In the genomic region with DNA sequence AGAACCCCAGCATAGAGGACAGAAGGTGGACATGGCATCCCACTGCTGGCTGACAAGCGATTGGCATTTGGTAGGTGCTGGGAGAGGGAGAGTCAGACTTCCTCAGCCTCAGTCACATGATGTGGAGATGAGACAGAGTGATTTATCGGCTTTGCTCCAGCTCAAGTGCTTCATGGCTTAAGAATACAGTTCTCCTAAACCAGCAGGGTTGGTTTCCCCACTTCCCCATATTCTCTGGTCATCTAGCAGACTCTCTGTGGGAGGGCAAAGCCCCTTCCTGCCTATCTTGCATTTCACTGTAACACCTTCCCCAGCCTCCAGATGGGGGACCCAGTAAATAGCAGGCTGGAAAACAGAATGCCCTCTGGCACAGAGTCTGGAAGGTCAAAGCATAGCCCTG, we compare ENCODE assay signal across 9 mouse cellular contexts.
DNase-seq lines count a peak whose midpoint lies in the region; ATAC-seq and TF ChIP-seq lines count a peak whose summit lies in the region.
"Had no signal": no experiment of that assay in that cellular context is flagged by ENCODE, and none has a peak within 500 bp of the region (broad histone marks: within the 10 kb centered on the region; RNA-seq: fewer than 3 reads in every experiment).

No protein-coding gene starts in this region.

- TF ChIP-seq CTCF in heart, adult 2 months (IDR thresholded peaks at IDR 0.05), result no peak
- no peak for TF ChIP-seq CTCF in bone marrow macrophage, adult 2 months (IDR thresholded peaks at IDR 0.05; ENCODE audit: low read depth, low read length)
- TF ChIP-seq CTCF in hindbrain, postnatal 0 days (IDR thresholded peaks at IDR 0.05; ENCODE audit: low read depth), result no peak

- peak overlapping the region; percentile 35 for H3K9ac ChIP-seq in heart, adult 2 months (ENCODE audit: low read depth, low read length)
- no peak overlapping the region for H3K9ac ChIP-seq in hindbrain, postnatal 0 days (replicated peaks; ENCODE audit: low read length)

- DNase-seq in heart, adult 2 months, result peak in 1 of 2 experiments; percentile 34
- no peak for DNase-seq in heart, adult 8-10 months (ENCODE audit: low spot score)
- no peak for DNase-seq in hindbrain, postnatal 0 days (ENCODE audit: low spot score)
- DNase-seq in left cerebral cortex, adult 9 months (ENCODE audit: low spot score in 2 of 2), result no peak
- no peak for DNase-seq in gastrocnemius, postnatal 36 days
- no peak for DNase-seq in urinary bladder, adult 2 months (ENCODE audit: low spot score)

- peak overlapping the region; percentile 79 for H3K27ac ChIP-seq in heart, adult 2 months
- H3K27ac ChIP-seq in bone marrow macrophage, adult 2 months (ENCODE audit: insufficient read depth, low read depth, low read length), result peak overlapping the region; percentile 100
- peak overlapping the region; percentile 16; the same call in 1 of the 2 replicates for H3K27ac ChIP-seq in hindbrain, postnatal 0 days
- peak overlapping the region; percentile 98 for H3K27ac ChIP-seq in macrophage

- intact Hi-C loops in heart, adult 2 months (cut with DNase I), result loop anchor here (2.0 to 5.0 kb wide), 2 partner anchors 35 to 52 kb away; no protein-coding TSS in a partner anchor
- intact Hi-C loops in gastrocnemius, postnatal 36 days (cut with DNase I), result no loop called here

- H3K79me2 ChIP-seq in heart, adult 2 months (replicated peaks; ENCODE audit: control insufficient read depth, insufficient read depth, low read length), result 0 out of 2 replicates have a peak, but pooled peaks cover 1% of the 10 kb centered on the region
- peaks cover 76% of the 10 kb centered on the region for H3K79me2 ChIP-seq in macrophage (ENCODE audit: inconsistent target)

- H3K36me3 ChIP-seq in heart, adult 2 months (ENCODE audit: control insufficient read depth, insufficient read depth, low read length), result peaks cover 5% of the 10 kb centered on the region; the same call in 1 of the 2 replicates
- no peaks in the 10 kb centered on the region for H3K36me3 ChIP-seq in hindbrain, postnatal 0 days (ENCODE audit: insufficient read depth, low read length)
- H3K36me3 ChIP-seq in macrophage (ENCODE audit: inconsistent target), result no peaks in the 10 kb centered on the region
- H3K36me3 ChIP-seq: G1E had no signal

- ATAC-seq in hindbrain, postnatal 0 days, result no peak

- no peak overlapping the region; the same call in 1 of the 2 replicates for H3K4me3 ChIP-seq in heart, adult 2 months
- peak overlapping the region; percentile 45 for H3K4me3 ChIP-seq in bone marrow macrophage, adult 2 months (ENCODE audit: insufficient read depth, low read length)
- H3K4me3 ChIP-seq in hindbrain, postnatal 0 days (ENCODE audit: low read length), result no peak overlapping the region
- no peak overlapping the region for H3K4me3 ChIP-seq in macrophage (ENCODE audit: inconsistent target)

- peak; percentile 57; the same call in 1 of the 2 replicates for TF ChIP-seq POLR2A in heart, adult 2 months (IDR thresholded peaks at IDR 0.05; ENCODE audit: insufficient read depth, low read depth, low read length)
- no peak for TF ChIP-seq POLR2A in bone marrow macrophage, adult 2 months (IDR thresholded peaks at IDR 0.05; ENCODE audit: borderline replicate concordance, low read depth, low read length)

- H3K27me3 ChIP-seq in heart, adult 2 months (ENCODE audit: control insufficient read depth, insufficient read depth, low read length), result no peaks in the 10 kb centered on the region
- H3K27me3 ChIP-seq in hindbrain, postnatal 0 days (ENCODE audit: insufficient read depth, low read length), result no peaks in the 10 kb centered on the region

- WGBS in heart, adult 2 months, result 28% methylated on average over 2 of the region's 2 CpGs
- 42% methylated on average over 2 of the region's 2 CpGs for WGBS in hindbrain, postnatal 0 days
- 0% methylated on average over 2 of the region's 2 CpGs for WGBS in macrophage (ENCODE audit: missing documents)

- H3K9me3 ChIP-seq in hindbrain, postnatal 0 days (ENCODE audit: low read length), result no peaks in the 10 kb centered on the region

- TF ChIP-seq EP300 in heart, adult 2 months (IDR thresholded peaks at IDR 0.05; ENCODE audit: insufficient read depth, low read depth, low read length), result 0 out of 2 replicates have a peak, but pooled peaks have one; percentile 43

- H3K4me1 ChIP-seq in heart, adult 2 months (ENCODE audit: control insufficient read depth, insufficient read depth, low read length), result peaks cover 23% of the 10 kb centered on the region
- peaks cover 85% of the 10 kb centered on the region for H3K4me1 ChIP-seq in bone marrow macrophage, adult 2 months (ENCODE audit: control insufficient read depth, insufficient read depth, low read length)
- H3K4me1 ChIP-seq in hindbrain, postnatal 0 days (ENCODE audit: insufficient read depth, low read length), result 0 out of 2 replicates have a peak, but pooled peaks cover 9% of the 10 kb centered on the region

- H3K4me2 ChIP-seq in hindbrain, postnatal 0 days (ENCODE audit: low read depth, low read length), result 0 out of 2 replicates have a peak overlapping the region, but pooled peaks have one; percentile 23

Comparison
In these comparisons a context has a peak if more than half of its experiments do, and no peak if none do; other contexts are left out.
1. H3K27ac ChIP-seq: peak in every context shown above with its lines; median percentile 100 in bone marrow macrophage, adult 2 months; 98 in macrophage; 79 in heart, adult 2 months; 16 in hindbrain, postnatal 0 days.